Mouse (Mus musculus): ENCODE data around the gene Hspa8.

DNA sequence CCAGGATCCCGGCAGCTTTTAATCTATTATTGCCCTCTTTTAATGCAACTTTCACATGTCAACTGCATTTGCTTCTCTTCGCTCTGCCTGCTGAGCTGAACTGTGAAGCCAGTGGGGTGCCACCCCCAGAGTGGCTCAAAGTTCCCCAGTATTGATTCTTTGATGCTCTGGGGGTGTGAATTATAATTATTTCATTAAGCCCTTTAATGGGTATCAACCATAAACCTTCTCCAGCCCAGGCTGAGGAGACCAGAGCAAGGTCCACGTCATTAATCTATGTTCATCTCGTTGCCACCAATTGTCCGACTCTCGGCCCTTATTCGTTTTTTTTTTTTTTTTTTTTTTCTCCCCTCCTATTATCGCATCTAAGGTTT, 8.1 kb downstream of the Hspa8 start:
- TF ChIP-seq POLR2A (IDR thresholded peaks at IDR 0.05; ENCODE audit: extremely low read depth, insufficient read depth, low read length): no peak
- TF ChIP-seq CTCF (IDR thresholded peaks at IDR 0.05; ENCODE audit: extremely low read depth, insufficient read depth, low read length): no peak
